Mouse (Mus musculus) left cerebral cortex, postnatal 36 days (tissue): ENCODE data around the gene Rtn4rl1. TPM values are rescaled to one million over a fixed set of nuclear protein-coding genes. Genes with fewer than 3 reads are reported as not detected.
"Not testable (repeated sequence)": the region's sequence is repeated elsewhere in the genome, so short reads cannot be mapped to it uniquely, and the experiment has no call there.

Experiments
- DNase-seq, 2 experiments: peaks; one replicate each; pipeline ENCODE4 v3.0.0; 2021 to 2022; ENCODE audit warnings: low spot score in 2 of 2, mixed read lengths in 1 of 2
- intact Hi-C: fragments of 180-260 bp; cut with DNase I; formaldehyde crosslinking; loops from one replicate; pipeline ENCODE4 v1.15.1; 2025
- total RNA-seq, 2 experiments: library from RNA; stranded (reverse); gene quantifications; 2 replicates each; pipeline ENCODE4 v1.2.3; 2021

Gene Rtn4rl1
- total RNA-seq, 2 experiments from 2014 or later: 83.5 to 88.3 TPM

DNA sequence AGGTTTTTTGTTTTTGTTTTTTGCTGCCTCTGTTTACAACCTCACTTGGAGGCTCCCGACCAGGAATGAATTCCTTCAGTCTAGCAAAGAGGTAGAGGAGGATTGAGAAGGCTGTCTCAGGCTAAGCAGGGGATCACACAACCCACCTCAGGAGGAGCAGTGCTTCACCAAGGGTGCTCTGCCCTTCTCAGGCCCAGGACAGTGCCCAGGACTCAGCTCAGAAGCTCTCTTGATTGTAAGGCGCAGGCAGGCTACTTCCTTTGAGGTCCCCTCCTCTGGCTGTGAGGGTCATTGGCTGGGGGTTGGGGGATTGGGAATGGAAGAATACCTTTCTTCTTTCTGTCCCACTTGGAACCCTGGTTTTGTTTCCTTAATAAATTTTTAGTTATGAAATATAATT, 29.5 kb upstream of the Rtn4rl1 start:
- intact Hi-C loops: loop anchor here (2.0 kb wide), 1 partner anchor 183 kb away; no protein-coding TSS in a partner anchor
- DNase-seq: no peak

DNA sequence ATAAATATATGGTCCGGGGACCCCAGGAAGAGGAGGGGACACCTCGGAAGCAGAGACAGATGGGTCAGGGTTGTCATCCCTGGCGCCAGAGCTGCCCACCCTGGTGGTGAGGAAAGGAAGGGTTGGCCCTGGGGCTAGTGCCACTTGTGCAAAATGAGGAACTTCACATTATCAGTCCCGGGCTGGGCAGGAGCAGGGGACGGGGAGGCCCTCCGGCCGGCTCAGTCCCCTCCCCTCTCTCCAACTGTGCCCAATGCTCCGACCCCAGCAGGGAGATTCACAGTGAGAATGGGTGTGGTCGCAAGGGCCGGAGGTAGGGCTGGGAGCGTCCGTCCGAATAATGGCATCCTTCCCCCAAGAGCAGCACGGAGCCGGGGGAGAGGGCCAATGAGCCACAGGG, 28.8 kb upstream of the Rtn4rl1 start:
- no peak for DNase-seq
- intact Hi-C loops: loop anchor here (2.0 kb wide), 1 partner anchor 184 kb away; no protein-coding TSS in a partner anchor

DNA sequence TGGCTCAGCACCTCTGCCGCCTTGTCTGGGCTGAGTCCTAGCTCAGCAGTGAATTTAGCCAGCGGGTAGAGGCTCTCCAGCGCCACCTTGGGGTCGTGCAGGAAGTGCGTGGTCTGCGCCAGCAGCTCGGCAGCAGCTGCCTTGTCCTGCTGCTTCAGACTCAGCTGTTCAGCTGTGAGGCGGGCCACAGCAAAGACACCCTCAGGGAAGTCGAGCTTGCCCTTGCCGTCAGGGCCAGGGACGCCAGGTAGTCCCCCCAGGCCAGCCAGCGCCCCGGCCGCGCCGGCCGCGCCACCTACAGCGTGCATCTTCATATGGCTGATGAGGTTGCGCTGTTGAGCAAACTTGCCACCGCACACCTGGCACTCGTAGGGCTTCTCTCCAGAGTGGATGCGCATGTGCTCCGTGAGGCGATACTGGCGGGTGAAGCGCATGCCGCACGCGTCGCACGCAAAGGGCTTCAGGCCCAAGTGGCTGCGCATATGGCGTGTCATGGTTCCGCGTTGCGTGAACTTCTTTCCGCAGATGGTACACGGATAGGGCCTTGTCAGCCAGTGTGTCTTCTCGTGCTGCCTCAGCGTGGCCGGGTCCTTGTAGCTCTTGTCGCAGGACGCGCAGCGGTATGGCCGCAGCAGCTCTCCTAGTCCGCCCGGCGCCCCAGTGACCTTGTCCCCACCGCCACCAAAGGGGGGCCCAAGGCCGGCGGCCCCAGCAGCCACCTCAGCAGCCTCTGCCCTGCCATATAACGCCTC, 28.0 kb upstream of the Rtn4rl1 start:
- peak; percentile 81 to 85 for DNase-seq
- intact Hi-C loops: loop anchor here (2.0 kb wide), 2 partner anchors 185 to 219 kb away; no protein-coding TSS in a partner anchor

DNA sequence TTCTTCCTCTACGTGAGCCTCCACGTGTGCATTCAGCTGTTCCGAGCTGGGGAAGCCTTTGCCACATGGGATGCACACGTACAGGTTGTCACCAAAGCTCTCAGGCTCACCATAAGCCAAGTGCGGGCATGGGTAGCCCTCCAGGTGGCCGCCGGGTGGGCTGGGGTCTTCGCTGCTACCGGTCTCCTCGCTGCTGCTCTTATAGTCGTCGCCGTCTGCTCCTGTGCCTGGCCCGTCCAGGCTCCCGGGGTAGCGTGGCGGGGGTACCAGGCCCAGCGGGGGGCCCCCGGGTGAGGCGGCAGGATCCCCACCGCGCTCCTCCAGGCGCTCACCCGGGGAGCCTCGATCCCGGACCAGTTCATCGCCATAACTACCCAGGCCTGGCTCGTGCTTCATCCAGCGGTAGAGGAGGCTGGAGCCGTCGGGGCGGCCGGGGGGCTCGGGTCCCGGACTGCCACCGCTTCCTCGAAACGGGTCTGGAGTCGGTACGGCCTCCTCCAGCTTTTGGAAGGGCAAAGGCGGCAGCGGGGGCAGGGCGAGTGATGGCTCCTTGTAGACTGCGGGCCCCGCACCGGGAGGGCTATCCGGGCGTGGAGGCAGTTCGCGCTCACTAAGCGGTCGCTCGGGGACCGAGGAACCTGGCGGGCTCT, 27.3 kb upstream of the Rtn4rl1 start:
- no peak for DNase-seq
- intact Hi-C loops: loop anchor here (2.0 kb wide), 1 partner anchor 220 kb away; no protein-coding TSS in a partner anchor

DNA sequence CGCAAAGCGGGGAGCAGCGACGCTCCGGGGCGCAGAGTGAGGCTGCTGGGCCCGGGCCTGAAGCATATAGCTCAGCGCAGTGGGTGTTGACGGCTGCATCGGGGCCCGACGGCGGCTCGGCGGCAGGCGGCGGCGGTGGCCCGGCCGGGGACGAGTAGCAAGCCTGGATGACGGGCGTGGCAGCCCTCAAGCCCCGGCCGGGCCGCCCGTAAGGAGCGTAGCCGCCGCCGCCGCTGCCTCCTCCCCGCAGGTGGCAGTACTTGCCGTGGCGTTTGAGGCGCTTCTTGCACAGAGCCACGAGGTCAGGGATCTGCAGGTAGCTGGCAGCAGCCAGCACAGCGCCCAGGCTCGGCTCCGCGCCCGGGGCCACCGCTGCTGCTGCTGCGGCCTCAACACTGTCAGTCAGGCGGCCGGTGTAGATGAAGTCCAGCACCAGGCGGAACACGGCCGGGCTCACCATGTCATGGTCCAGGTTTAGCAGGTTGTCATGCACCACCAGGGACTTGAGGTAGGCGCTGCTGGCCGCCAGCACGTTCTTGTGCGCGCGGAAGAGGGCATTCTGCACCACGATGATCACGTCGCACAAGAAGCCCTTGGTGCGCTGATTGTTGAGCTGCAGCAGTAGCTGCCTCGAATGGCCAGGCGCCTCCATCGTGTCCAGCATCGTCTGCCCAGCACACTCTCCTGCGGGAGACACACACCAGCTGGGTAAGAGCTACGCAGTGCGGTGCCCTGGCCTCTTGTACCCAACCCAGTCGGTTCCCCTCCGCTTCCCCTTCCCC, 26.5 kb upstream of the Rtn4rl1 start:
- no peak for DNase-seq
- intact Hi-C loops: loop anchor here (2.0 kb wide), 1 partner anchor 220 kb away; no protein-coding TSS in a partner anchor

DNA sequence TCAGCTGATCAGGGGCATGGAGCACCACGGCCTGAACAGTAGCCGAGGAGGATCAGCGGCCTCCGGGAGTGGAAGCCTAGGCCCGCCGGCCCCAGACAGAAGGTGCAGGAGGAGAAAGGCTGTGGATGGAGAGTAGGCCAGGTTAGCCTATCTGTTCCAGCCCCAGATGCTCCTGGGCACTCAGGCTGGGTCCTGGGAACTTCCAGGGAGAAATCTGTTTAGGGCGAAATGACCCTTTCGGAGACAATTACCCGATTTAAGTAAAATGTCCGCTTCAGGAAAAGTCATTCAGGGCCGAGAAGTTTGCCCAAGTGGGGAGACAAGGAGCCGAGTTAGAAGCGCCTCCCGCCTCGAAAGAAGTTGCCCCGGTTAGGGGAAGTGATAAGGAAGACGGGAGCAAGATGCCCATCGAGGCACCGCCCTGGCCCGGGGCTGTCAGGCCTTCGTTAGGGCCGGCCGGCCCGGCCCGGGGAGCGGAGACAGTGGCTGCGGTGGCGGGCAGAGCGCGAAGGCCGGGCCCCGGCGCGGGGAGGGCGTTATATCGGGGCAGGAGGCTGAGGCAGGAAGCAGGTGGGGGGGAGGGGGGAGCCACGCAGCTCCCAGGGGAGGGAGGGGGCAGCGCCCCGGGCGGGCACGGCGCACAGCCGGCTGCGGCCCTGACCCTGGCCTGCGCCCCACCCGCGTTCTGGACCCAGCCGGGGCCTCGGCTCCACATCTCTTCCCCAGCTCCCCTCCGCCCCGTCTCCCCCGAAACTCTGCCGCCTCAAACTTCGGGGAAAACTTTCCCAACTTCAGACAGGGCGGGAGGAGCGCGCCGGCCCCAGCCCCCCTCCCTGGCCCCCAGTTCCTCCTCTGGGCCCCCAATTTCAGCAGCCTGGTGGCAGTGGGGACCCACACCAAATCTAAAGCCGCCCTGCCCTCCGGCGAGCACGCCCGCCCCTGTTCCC, 25.7 kb upstream of the Rtn4rl1 start:
- DNase-seq: no peak
- intact Hi-C loops: loop anchor here (2.0 kb wide), 1 partner anchor 221 kb away; no protein-coding TSS in a partner anchor

DNA sequence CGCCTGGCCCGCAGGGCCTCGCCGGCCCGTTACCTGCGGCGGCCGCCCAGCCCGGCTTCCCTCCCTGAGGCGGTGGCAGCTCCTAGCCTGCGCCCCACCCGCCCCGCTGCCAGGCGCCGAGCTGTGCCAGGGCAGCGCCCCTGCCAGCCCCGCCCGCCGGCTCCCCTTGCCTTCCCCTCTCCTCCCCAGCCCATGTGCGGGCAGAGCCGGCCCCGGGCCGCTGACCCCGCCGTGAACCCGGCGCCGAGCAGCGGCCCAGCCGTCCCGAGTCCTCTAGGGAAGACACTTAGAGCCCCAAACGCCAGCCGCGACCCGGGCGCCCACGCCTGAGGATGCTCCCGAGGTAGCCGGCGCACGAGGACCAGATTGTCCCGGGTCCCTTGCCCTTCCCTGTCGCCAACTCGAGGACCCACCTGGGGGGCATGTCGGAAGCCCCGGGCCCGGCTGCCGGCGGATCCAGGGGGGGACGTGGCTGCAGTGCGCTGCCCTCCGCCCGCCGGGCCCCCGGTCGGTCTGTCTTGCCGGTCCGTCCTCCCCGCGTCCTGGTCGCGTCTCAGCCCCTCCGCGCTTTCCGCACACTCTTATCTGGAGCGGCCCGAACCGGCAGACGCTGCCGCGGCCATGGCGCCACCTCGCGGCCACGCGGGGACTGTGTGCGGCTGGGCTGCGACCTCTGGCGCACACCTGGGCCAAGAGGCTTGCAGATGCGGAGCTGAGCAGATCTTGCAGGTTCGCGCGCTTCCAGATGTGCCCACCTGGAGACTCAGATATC, 24.8 kb upstream of the Rtn4rl1 start:
- intact Hi-C loops: no loop called here

DNA sequence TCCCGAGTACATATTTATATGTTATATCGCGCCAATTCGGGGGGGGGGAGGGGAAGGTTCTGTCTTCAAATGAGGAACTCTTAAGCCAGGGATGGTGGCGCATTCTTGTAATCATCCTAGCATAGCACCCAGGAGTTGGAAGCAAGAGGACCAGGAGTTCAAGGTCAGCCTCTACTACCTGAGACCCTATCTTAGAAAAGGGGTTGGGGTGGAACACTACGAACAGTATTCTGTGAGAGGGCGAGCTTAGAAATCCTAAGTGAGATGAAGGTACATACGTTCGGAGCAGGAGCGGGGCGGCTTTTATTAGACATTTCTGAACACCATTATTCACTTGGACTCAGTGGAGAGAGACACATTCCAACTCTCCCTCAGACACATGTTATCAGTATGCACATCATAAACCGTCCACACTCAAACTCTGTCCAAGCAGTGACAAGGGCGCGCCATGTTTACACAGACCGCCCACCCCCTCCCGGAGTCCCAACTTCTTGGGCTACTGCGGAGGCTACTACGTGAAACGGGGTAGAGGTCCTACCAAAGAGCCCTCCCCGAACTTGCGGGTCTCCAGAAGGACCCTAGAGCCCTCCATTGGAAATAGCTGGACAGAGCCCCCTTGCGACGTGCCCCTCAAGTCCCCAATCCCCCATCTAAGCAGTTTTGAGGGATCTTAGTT, 24.0 kb upstream of the Rtn4rl1 start, which contains the start of gene Hic1:
Hic1 (minus strand) TSS at position 115 of the 676 bp plus-strand sequence.
- no peak for DNase-seq
- intact Hi-C loops: loop anchor here (10.0 kb wide), 1 partner anchor 335 kb away; the partner anchor contains the start of gene Mnt

More for the DNA sequence above, 24.8 kb upstream of the Rtn4rl1 start:
- DNase-seq: peak; percentile 79 to 83

DNA sequence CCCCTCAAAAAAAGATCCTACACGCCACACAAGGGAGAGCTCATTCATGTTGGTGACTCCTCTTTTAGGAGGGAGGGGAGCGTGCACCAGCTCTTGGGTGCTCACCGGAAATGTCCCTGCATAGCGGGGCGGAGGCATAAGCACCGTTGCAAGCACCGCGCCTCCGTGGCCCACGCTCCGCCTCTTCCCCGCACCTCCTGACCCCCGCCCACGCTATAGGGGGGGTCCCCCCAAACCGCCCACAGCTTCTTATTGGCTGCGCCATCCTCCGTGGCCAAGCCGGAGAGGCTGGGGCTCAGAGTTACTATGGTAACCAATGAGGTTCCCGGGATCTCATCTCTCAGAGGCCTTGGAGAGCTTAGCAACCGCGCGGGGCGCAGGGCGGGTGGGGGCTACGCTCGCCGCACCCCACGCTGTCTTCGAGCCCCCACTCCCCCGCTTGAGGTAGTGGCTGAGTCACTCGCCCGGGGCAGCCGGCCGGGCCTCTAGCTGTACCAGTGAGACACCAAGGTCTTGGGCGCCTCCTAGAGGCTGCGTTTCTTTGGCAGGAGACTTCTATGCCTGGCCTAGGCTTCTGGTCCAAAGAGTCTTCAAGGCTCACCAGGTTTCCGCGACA, 23.3 kb upstream of the Rtn4rl1 start:
- DNase-seq: peak; percentile 90
- intact Hi-C loops: loop anchor here (10.0 kb wide), 1 partner anchor 335 kb away; the partner anchor contains the start of gene Mnt

DNA sequence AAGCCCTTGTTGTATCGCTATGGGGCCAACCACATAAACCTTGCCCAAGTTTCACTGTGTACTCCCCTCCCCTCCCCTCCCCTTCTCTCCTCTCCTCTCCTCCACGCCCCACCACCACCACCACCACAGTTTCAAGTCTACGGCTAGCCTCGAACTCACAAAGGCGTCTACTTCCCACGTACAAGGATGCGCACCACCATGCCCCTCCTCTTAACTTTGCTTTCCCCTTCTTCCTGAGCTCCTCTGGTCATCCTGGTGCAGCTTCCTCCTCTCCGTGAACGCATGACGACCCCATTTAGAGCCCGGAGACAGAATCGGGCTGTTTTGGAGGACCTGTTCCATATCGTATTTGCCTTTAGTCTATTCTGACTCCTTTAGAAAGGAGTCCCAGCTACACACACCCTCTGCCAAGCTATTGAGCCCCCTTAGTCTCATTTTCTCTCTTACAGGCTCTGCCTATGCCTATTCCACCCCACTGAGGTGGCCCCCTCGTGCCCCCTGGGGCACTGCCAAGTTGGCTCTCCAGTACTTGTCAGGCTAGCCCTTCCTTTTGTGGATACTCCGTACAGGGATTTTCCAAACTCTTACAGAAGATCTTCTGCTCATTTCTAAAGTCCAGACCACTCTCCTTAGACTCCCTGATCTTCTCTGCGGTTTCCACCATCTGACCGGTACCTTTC, 22.3 kb upstream of the Rtn4rl1 start:
- intact Hi-C loops: loop anchor here (10.0 kb wide), 1 partner anchor 337 kb away; the partner anchor contains the start of gene Mnt
- DNase-seq: no peak

DNA sequence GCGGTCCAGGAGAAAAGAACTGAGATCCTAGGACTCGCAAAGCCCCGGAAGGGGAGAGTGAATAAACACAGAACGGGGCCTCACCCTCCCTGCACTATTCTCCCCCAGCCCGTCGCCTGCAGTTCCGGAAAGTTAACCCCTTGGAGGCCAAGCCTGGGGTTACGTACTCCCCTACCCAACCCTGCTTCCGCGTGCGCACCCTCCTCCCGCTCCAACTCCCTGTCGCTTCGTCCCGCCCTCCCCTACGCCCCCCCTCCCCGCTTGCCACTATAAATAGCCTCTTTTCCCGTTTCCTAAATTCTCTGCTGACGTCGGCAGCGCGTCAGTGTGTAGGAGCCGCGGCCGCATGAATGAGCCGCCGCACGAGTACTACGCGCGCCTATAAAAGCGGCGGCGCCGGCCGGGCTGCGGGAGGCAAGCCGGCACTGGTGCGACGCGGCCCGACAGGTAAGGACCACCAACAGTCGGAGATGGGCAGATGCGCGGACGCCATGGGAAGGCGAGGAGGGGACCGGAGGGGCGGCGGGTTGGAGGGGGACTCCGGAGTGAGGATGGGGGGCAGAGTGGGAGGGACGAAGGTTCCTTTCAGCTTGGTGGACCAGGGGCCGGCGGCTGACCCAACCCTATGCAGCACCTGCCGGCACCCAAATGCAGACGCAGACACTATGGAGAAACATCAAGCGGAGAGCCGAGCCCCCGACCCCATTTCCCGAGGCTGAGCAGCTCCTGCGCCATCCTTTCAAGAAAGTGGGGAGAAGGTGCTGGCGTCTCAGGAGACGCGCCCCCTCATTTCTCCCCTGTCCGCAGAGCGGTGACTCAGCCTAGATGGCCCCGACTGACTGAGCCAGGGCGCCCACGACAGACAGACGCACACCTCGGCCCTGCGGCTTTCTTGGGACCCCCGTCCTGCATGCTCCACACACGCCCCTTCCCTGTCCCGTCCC, 21.2 kb upstream of the Rtn4rl1 start:
- intact Hi-C loops: loop anchor here (10.0 kb wide), 1 partner anchor 338 kb away; the partner anchor contains the start of gene Mnt
- DNase-seq: peak in 1 of 2 experiments; percentile 84

DNA sequence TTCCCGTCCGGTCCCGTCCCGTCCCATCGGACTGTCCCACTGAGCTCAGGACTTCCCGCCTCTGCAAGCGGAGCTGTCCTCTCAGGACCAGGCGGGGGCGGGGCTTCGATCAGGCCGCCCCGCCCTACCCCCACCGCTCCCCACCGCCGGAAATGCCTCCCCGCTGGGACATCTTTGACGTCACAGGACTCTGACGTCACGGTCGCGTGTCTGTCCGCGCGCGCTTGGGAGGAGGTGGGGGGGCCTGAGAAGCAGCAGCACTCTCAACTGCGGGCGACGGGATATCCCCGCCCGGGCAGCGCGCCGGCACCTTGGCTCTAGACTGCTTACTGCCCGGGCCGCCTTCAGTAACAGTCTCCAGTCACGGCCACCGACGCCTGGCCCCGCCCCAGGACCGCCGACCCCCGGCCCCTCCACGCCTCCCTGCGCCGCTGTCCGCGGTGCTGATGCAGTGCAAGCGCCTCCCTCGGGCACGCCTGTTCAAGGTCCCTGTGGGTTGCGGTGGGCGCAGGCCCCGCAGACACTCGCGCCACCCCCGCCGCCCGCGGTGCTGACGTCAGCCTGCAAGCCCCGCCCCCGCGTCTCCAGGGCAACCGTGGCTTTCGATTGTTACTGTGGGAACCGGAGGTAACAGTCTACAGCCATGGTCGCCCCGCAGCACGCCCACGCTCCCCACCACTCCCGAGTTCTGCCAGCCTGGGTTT, 20.3 kb upstream of the Rtn4rl1 start:
- intact Hi-C loops: loop anchor here (10.0 kb wide), 1 partner anchor 338 kb away; the partner anchor contains the start of gene Mnt
- peak; percentile 94 to 96 for DNase-seq

DNA sequence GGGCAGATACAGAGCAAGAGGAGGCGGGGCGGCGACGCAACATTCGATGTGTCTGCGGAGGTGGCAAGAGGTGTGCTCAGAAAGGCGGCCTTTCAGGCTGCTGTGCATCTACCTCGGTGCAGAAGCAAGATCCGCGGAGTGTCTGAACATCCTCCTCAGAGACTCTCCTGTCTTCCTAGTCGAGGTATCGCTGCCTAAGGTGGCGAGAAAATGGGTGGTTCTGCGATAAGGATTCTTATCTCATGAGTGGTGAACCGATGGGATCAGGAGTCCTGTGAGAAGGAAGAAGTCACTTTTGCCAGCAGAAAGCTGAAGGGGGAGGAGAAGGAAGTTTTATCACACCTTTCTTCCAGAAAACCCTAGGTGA, 19.8 kb upstream of the Rtn4rl1 start:
- DNase-seq: no peak
- intact Hi-C loops: loop anchor here (10.0 kb wide), 1 partner anchor 339 kb away; the partner anchor contains the start of gene Mnt

DNA sequence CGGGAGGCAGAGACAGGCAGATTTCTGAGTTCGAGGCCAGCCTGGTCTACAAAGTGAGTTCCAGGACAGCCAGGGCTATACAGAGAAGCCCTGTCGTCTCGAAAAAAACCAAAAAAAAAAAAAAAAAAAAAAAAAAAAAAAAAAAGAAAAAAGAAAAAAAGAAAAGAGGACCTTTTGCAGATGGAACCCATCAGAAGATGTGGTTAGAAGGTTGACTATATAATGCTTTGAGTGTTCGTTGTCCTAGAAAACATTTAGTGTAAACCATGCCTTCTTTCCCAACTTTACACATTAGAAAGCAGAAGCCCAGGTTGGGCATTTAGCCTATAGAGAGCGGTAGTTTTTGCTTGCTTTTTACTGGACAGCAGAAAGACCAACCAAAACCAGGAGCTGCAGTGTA, 19.0 kb upstream of the Rtn4rl1 start:
- intact Hi-C loops: loop anchor here (10.0 kb wide), 1 partner anchor 340 kb away; the partner anchor contains the start of gene Mnt
- DNase-seq: not testable (repeated sequence)
